Mouse (Mus musculus): ENCODE results near the gene Nup62. TPM values are rescaled to one million over a fixed set of nuclear protein-coding genes. Genes with fewer than 3 reads are reported as not detected.

The Nup62 gene
- polyA plus RNA-seq, 1 experiment: 181 TPM

GRCm38 (mm10) chr7:44819391-44819790 lies 3.5 kb downstream of the Nup62 start:
- TF ChIP-seq POLR2A (IDR thresholded peaks at IDR 0.05; ENCODE audit: control insufficient read depth, low read depth, low read length) (no peak), CTCF (IDR thresholded peaks at IDR 0.05; ENCODE audit: control insufficient read depth, insufficient read depth, insufficient replicate concordance, low read depth, low read length) (no peak)
- Histone ChIP-seq H3K27me3 (ENCODE audit: control insufficient read depth, insufficient read depth, low read length) (no peaks in the 10 kb centered on the region), H3K4me1 (ENCODE audit: control insufficient read depth, insufficient read depth, low read length) (peaks cover 15% of the 10 kb centered on the region), H3K36me3 (ENCODE audit: control insufficient read depth, insufficient read depth, low read length) (peaks cover 3% of the 10 kb centered on the region; the same call in 1 of the 2 replicates), H3K27ac (ENCODE audit: control insufficient read depth, insufficient read depth, low read depth, low read length) (peak overlapping the region; percentile 49), H3K4me3 (ENCODE audit: control insufficient read depth, low read depth, low read length) (no peak overlapping the region; the same call in 1 of the 2 replicates)

- Histone ChIP-seq H3K27ac (ENCODE audit: control insufficient read depth, insufficient read depth, low read depth, low read length) (peak overlapping the region; percentile 49), H3K4me3 (ENCODE audit: control insufficient read depth, low read depth, low read length) (peak overlapping the region; percentile 3; the same call in 1 of the 2 replicates), H3K36me3 (ENCODE audit: control insufficient read depth, insufficient read depth, low read length) (peaks cover 3% of the 10 kb centered on the region; the same call in 1 of the 2 replicates), H3K4me1 (ENCODE audit: control insufficient read depth, insufficient read depth, low read length) (peaks cover 15% of the 10 kb centered on the region), H3K27me3 (ENCODE audit: control insufficient read depth, insufficient read depth, low read length) (no peaks in the 10 kb centered on the region)
- TF ChIP-seq CTCF (IDR thresholded peaks at IDR 0.05; ENCODE audit: control insufficient read depth, insufficient read depth, insufficient replicate concordance, low read depth, low read length) (no peak), POLR2A (IDR thresholded peaks at IDR 0.05; ENCODE audit: control insufficient read depth, low read depth, low read length) (no peak)
Measured at GRCm38 (mm10) chr7:44819863-44820262, 4.0 kb downstream of the Nup62 start.

GRCm38 (mm10) chr7:44820525-44820924 lies 4.6 kb downstream of the Nup62 start:
- no peak for TF ChIP-seq CTCF (IDR thresholded peaks at IDR 0.05; ENCODE audit: control insufficient read depth, insufficient read depth, insufficient replicate concordance, low read depth, low read length)
- Histone ChIP-seq H3K27me3 (ENCODE audit: control insufficient read depth, insufficient read depth, low read length) (no peaks in the 10 kb centered on the region), H3K36me3 (ENCODE audit: control insufficient read depth, insufficient read depth, low read length) (peaks cover 3% of the 10 kb centered on the region; the same call in 1 of the 2 replicates), H3K27ac (ENCODE audit: control insufficient read depth, insufficient read depth, low read depth, low read length) (no peak overlapping the region), H3K4me3 (ENCODE audit: control insufficient read depth, low read depth, low read length) (no peak overlapping the region), H3K4me1 (ENCODE audit: control insufficient read depth, insufficient read depth, low read length) (peaks cover 10% of the 10 kb centered on the region)

GRCm38 (mm10) chr7:44821666-44822448 lies 6.0 kb downstream of the Nup62 start:
- no peaks in the 10 kb centered on the region for H3K27me3 ChIP-seq (ENCODE audit: control insufficient read depth, insufficient read depth, low read length)
- no peak overlapping the region for H3K27ac ChIP-seq (ENCODE audit: control insufficient read depth, insufficient read depth, low read depth, low read length)
- no peak overlapping the region for H3K4me3 ChIP-seq (ENCODE audit: control insufficient read depth, low read depth, low read length)
- H3K4me1 ChIP-seq (ENCODE audit: control insufficient read depth, insufficient read depth, low read length): peaks cover 10% of the 10 kb centered on the region
- no peak for TF ChIP-seq POLR2A (IDR thresholded peaks at IDR 0.05; ENCODE audit: control insufficient read depth, low read depth, low read length)
- no peak for TF ChIP-seq CTCF (IDR thresholded peaks at IDR 0.05; ENCODE audit: control insufficient read depth, insufficient read depth, insufficient replicate concordance, low read depth, low read length)
- peaks cover 3% of the 10 kb centered on the region; the same call in 1 of the 2 replicates for H3K36me3 ChIP-seq (ENCODE audit: control insufficient read depth, insufficient read depth, low read length)

- no peak overlapping the region for H3K27ac ChIP-seq (ENCODE audit: control insufficient read depth, insufficient read depth, low read depth, low read length)
- H3K4me3 ChIP-seq (ENCODE audit: control insufficient read depth, low read depth, low read length): no peak overlapping the region
- TF ChIP-seq POLR2A (IDR thresholded peaks at IDR 0.05; ENCODE audit: control insufficient read depth, low read depth, low read length): no peak
- no peak for TF ChIP-seq CTCF (IDR thresholded peaks at IDR 0.05; ENCODE audit: control insufficient read depth, insufficient read depth, insufficient replicate concordance, low read depth, low read length)
- peaks cover 3% of the 10 kb centered on the region; the same call in 1 of the 2 replicates for H3K36me3 ChIP-seq (ENCODE audit: control insufficient read depth, insufficient read depth, low read length)
- peaks cover 10% of the 10 kb centered on the region for H3K4me1 ChIP-seq (ENCODE audit: control insufficient read depth, insufficient read depth, low read length)
- no peaks in the 10 kb centered on the region for H3K27me3 ChIP-seq (ENCODE audit: control insufficient read depth, insufficient read depth, low read length)
Measured at GRCm38 (mm10) chr7:44823409-44823808, 7.5 kb downstream of the Nup62 start.

GRCm38 (mm10) chr7:44824872-44825271 lies 9.0 kb downstream of the Nup62 start:
- Histone ChIP-seq H3K27ac (ENCODE audit: control insufficient read depth, insufficient read depth, low read depth, low read length) (no peak overlapping the region), H3K4me3 (ENCODE audit: control insufficient read depth, low read depth, low read length) (no peak overlapping the region), H3K27me3 (ENCODE audit: control insufficient read depth, insufficient read depth, low read length) (no peaks in the 10 kb centered on the region), H3K4me1 (ENCODE audit: control insufficient read depth, insufficient read depth, low read length) (peaks cover 3% of the 10 kb centered on the region), H3K36me3 (ENCODE audit: control insufficient read depth, insufficient read depth, low read length) (peaks cover 2% of the 10 kb centered on the region; the same call in 1 of the 2 replicates)
- TF ChIP-seq POLR2A (IDR thresholded peaks at IDR 0.05; ENCODE audit: control insufficient read depth, low read depth, low read length) (no peak), CTCF (IDR thresholded peaks at IDR 0.05; ENCODE audit: control insufficient read depth, insufficient read depth, insufficient replicate concordance, low read depth, low read length) (peak; percentile 15; the same call in 1 of the 2 replicates)

GRCm38 (mm10) chr7:44826771-44827170 lies 10.9 kb downstream of the Nup62 start:
- H3K36me3 ChIP-seq (ENCODE audit: control insufficient read depth, insufficient read depth, low read length): peaks cover 2% of the 10 kb centered on the region; the same call in 1 of the 2 replicates

More at GRCm38 (mm10) chr7:44826771-44827170, 10.9 kb downstream of the Nup62 start:
- TF ChIP-seq CTCF (IDR thresholded peaks at IDR 0.05; ENCODE audit: control insufficient read depth, insufficient read depth, insufficient replicate concordance, low read depth, low read length) (no peak), POLR2A (IDR thresholded peaks at IDR 0.05; ENCODE audit: control insufficient read depth, low read depth, low read length) (no peak)
- no peak overlapping the region for H3K4me3 ChIP-seq (ENCODE audit: control insufficient read depth, low read depth, low read length)
- peaks cover 2% of the 10 kb centered on the region; the same call in 1 of the 2 replicates for H3K4me1 ChIP-seq (ENCODE audit: control insufficient read depth, insufficient read depth, low read length)
- no peaks in the 10 kb centered on the region for H3K27me3 ChIP-seq (ENCODE audit: control insufficient read depth, insufficient read depth, low read length)
- H3K27ac ChIP-seq (ENCODE audit: control insufficient read depth, insufficient read depth, low read depth, low read length): no peak overlapping the region

All from testis, adult 2 months (tissue).